Mouse (Mus musculus) cerebellum, adult 11 months (tissue): Measurements from ENCODE around the gene Gng11.

Experiments
- DNase-seq: peaks from one replicate; pipeline ENCODE4 v3.0.0; 2022

Gene Gng11

GRCm38 (mm10) chr6:4003890-4004306 is at the start of gene Gng11:
TSS of gene Gng11 (plus strand) at chr6:4003904.
- DNase-seq, result peak; percentile 9

GRCm38 (mm10) chr6:3954969-3955368 is 48.7 kb upstream of the Gng11 start:
- no peak for DNase-seq

- DNase-seq, result no peak
These were observed 35.8 kb upstream of the Gng11 start for GRCm38 (mm10) chr6:3967676-3968626.

GRCm38 (mm10) chr6:3973679-3974078 is 30.0 kb upstream of the Gng11 start:
- DNase-seq, result no peak

- no peak for DNase-seq
These were observed 20.9 kb upstream of the Gng11 start for GRCm38 (mm10) chr6:3982661-3983284.

GRCm38 (mm10) chr6:3988750-3989149 is 15.0 kb upstream of the Gng11 start, which contains the start of gene Tfpi2:
TSS of gene Tfpi2 (minus strand) at chr6:3988919.
- no peak for DNase-seq

GRCm38 (mm10) chr6:3993492-3993891 is 10.2 kb upstream of the Gng11 start, which contains the start of gene Gngt1:
TSS of gene Gngt1 (plus strand) at chr6:3993792.
- no peak for DNase-seq

- DNase-seq, result no peak
These were observed 5.6 kb upstream of the Gng11 start for GRCm38 (mm10) chr6:3998089-3998488.

- no peak for DNase-seq
These were observed 4.4 kb upstream of the Gng11 start for GRCm38 (mm10) chr6:3999296-3999695.

- no peak for DNase-seq
These were observed 3.0 kb upstream of the Gng11 start for GRCm38 (mm10) chr6:4000716-4001115.

- DNase-seq, result no peak
These were observed 259 bp upstream of the Gng11 start for GRCm38 (mm10) chr6:4003445-4003844.

GRCm38 (mm10) chr6:4004808-4005207 is 1.1 kb downstream of the Gng11 start:
- DNase-seq, result no peak

- no peak for DNase-seq
These were observed 4.9 kb downstream of the Gng11 start for GRCm38 (mm10) chr6:4008501-4009040.

GRCm38 (mm10) chr6:4009548-4009947 is 5.8 kb downstream of the Gng11 start:
- DNase-seq, result no peak

GRCm38 (mm10) chr6:4022645-4023044 is 18.9 kb downstream of the Gng11 start:
- no peak for DNase-seq

- no peak for DNase-seq
These were observed 22.7 kb downstream of the Gng11 start for GRCm38 (mm10) chr6:4026367-4026766.

GRCm38 (mm10) chr6:4030956-4031355 is 27.3 kb downstream of the Gng11 start:
- DNase-seq, result no peak

GRCm38 (mm10) chr6:4041821-4042220 is 38.1 kb downstream of the Gng11 start:
- DNase-seq, result no peak

GRCm38 (mm10) chr6:4047200-4047599 is 43.5 kb downstream of the Gng11 start:
- no peak for DNase-seq

- DNase-seq, result no peak
These were observed 49.1 kb downstream of the Gng11 start for GRCm38 (mm10) chr6:4052843-4053242.

GRCm38 (mm10) chr6:4054387-4054786 is 50.7 kb downstream of the Gng11 start:
- no peak for DNase-seq
